Mouse (Mus musculus) intestine, embryonic 16.5 days (tissue): ENCODE measurements around the gene Ceacam18. TPM values are rescaled to one million over a fixed set of nuclear protein-coding genes. Genes with fewer than 3 reads are reported as not detected.
"Not testable (repeated sequence)": the region's sequence is repeated elsewhere in the genome, so short reads cannot be mapped to it uniquely, and the experiment has no call there.

Experiments used
- ATAC-seq: fragments of 200-750 bp; cut with Nextera tagmentation; 2 replicates; pipeline ENCODE4 v1.8.0; 2017; ENCODE audit warnings: moderate TSS enrichment, moderate library complexity
- H3K27ac ChIP-seq: fragments of 300-500 bp; sonication (generic); 2 replicates; pipeline ENCODE4 v1.5.1; 2014; ENCODE audit warnings: mild to moderate bottlenecking, low read length
- H3K27me3 ChIP-seq: fragments of 300-500 bp; sonication (generic); replicated peaks from 2 replicates; pipeline ENCODE4 v1.6.1; 2014; ENCODE audit warnings: low read length, control low read depth, mixed read lengths; ENCODE audit not compliant: control insufficient read depth, insufficient read depth
- H3K36me3 ChIP-seq: fragments of 300-500 bp; sonication (generic); 2 replicates; pipeline ENCODE4 v1.6.1; 2014; ENCODE audit warnings: low read length, control low read depth; ENCODE audit not compliant: control insufficient read depth, insufficient read depth
- H3K4me1 ChIP-seq: fragments of 300-500 bp; sonication (generic); 2 replicates; pipeline ENCODE4 v1.6.1; 2014; ENCODE audit warnings: low read length, control low read depth, mixed read lengths; ENCODE audit not compliant: control insufficient read depth, insufficient read depth
- H3K4me2 ChIP-seq: fragments of 300-500 bp; sonication (generic); 2 replicates; pipeline ENCODE4 v1.6.1; 2014; ENCODE audit warnings: low read depth, low read length, control low read depth
- H3K4me3 ChIP-seq: fragments of 300-500 bp; sonication (generic); 2 replicates; pipeline ENCODE4 v1.5.1; 2014; ENCODE audit warnings: mild to moderate bottlenecking, low read length
- H3K9ac ChIP-seq: fragments of 300-500 bp; sonication (generic); 2 replicates; pipeline ENCODE4 v1.6.1; 2014; ENCODE audit warnings: low read depth, low read length
- H3K9me3 ChIP-seq: fragments of 300-500 bp; sonication (generic); 2 replicates; pipeline ENCODE4 v1.6.1; 2016; ENCODE audit warnings: low read length, control low read depth; ENCODE audit not compliant: control insufficient read depth
- WGBS: fragments of 180-500 bp; shearing (Covaris S2); extraction: QIAGEN DNeasy Blood & Tissue Kit; methylation state at CpG from one replicate; pipeline ENCODE4 v1.1.7; 2014; 5-methylcytosine and 5-hydroxymethylcytosine counted together
- polyA plus RNA-seq: library from polyadenylated mRNA; unstranded; fragments of >200 nt; fragmentation: Nextera tagmentation; extraction: Ambion mirVana; gene quantifications from 2 replicates; pipeline ENCODE4 v1.2.1, GENCODE M21; 2015

Gene Ceacam18
- polyA plus RNA-seq, 1 experiment from 2014 or later = 9.9 TPM

DNA sequence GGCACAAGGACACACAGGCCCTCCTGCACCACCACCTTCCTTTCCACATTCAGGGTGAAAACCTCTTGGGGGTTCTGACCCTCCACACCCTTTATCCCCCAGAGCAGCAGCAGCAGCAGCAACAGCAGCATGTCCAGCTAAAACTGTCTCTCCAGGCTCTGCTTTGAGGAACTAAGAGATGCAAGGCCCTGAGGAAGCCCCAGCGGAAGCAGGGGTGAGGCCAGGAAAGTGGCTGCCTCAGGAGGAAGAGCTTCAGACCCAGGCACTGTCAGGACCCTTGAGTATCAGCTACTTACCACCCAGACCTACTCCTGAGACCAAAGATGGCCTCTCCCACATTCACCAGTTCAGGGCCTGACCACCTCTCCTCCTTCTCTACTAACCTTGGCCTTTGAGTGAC, 25.5 kb downstream of the Ceacam18 start, which contains the start of gene Siglece:
Gene Siglece (minus strand): TSS at position 160 of the 400 bp plus-strand sequence.
- 50% methylated on average over 1 of the region's 1 CpGs for WGBS
- Histone ChIP-seq H3K4me3 (no peak within 1 kb of the TSS), H3K9ac (no peak within 1 kb of the TSS), H3K4me2 (no peak within 1 kb of the TSS), H3K9me3 (no peaks in the 10 kb centered on the region), H3K27me3 (no peaks in the 10 kb centered on the region), H3K4me1 (no peaks in the 10 kb centered on the region), H3K27ac (no peak within 1 kb of the TSS), H3K36me3 (no peaks in the 10 kb centered on the region)
- ATAC-seq = no peak

DNA sequence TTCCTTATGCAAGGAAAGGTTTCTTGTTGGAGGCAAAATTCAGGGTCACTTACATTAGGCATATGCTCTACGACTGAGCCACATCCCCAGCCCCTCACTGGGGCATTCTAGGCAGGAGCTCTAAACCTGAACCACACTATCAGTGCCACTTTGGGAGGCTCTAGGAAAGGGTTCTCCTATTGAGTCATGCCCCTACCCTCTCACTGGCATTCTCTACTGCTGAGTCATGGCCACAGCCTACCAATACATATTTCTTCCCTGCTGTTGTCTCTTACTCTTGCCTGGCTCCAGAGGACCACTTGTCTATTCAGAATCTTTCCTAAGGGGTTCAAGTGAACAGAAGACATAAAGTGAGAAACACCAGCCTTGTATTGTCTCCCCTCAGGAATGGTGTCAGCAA, 28.3 kb downstream of the Ceacam18 start:
- no peak overlapping the region for H3K4me2 ChIP-seq
- no peaks in the 10 kb centered on the region for H3K4me1 ChIP-seq
- H3K9ac ChIP-seq = no peak overlapping the region
- ATAC-seq = no peak
- H3K4me3 ChIP-seq = no peak overlapping the region
- H3K9me3 ChIP-seq = no peaks in the 10 kb centered on the region
- H3K27ac ChIP-seq = no peak overlapping the region
- no peaks in the 10 kb centered on the region for H3K27me3 ChIP-seq
- 88% methylated on average over 1 of the region's 1 CpGs for WGBS
- no peaks in the 10 kb centered on the region for H3K36me3 ChIP-seq

DNA sequence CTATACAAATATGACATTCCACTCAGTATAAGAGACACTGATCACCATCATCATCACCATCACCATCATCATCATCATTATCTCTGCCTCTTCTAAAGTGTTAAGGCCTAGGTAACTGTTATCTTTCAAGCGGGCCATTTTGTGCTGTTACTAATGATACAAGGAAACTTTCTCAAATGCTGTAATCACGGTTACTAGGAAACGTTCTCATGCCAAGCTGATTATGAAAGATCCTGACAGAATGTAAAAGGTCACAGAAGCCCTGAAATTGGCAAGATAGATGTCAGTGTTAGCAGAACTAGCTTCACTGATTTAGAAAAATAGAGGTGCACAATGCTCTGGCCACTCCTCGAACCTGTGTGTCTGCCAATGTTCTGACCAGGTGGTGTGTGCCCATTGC, 32.7 kb downstream of the Ceacam18 start:
- WGBS = 80% methylated on average over 4 of the region's 4 CpGs
- H3K9ac ChIP-seq, H3K36me3 ChIP-seq, ATAC-seq, H3K4me3 ChIP-seq, H3K27ac ChIP-seq, H3K4me2 ChIP-seq, H3K9me3 ChIP-seq, H3K4me1 ChIP-seq, H3K27me3 ChIP-seq: not testable (repeated sequence)

- Histone ChIP-seq H3K4me2 (no peak overlapping the region), H3K27ac (no peak overlapping the region), H3K36me3 (no peaks in the 10 kb centered on the region), H3K4me1 (peaks cover 8% of the 10 kb centered on the region), H3K27me3 (no peaks in the 10 kb centered on the region), H3K9me3 (no peaks in the 10 kb centered on the region), H3K4me3 (no peak overlapping the region), H3K9ac (no peak overlapping the region)
- 23% methylated on average over 3 of the region's 3 CpGs for WGBS
- no peak for ATAC-seq
These were observed 34.1 kb downstream of the Ceacam18 start for GRCm38 (mm10) chr7:43668582-43668981.

- peak overlapping the region; percentile 55; the same call in 1 of the 2 replicates for H3K27ac ChIP-seq
- no peaks in the 10 kb centered on the region for H3K27me3 ChIP-seq
- H3K9ac ChIP-seq = peak overlapping the region; percentile 82
- peaks cover 14% of the 10 kb centered on the region for H3K36me3 ChIP-seq
- WGBS = 66% methylated on average over 11 of the region's 11 CpGs
- peaks cover under 1% of the 10 kb centered on the region; the same call in 1 of the 2 replicates for H3K9me3 ChIP-seq
- peak; percentile 36 for ATAC-seq
- peak overlapping the region; percentile 60 for H3K4me2 ChIP-seq
- peak overlapping the region; percentile 78 for H3K4me3 ChIP-seq
- H3K4me1 ChIP-seq = peaks cover 8% of the 10 kb centered on the region
These were observed 36.7 kb downstream of the Ceacam18 start for GRCm38 (mm10) chr7:43671064-43671808.

GRCm38 (mm10) chr7:43671809-43672580, 37.5 kb downstream of the Ceacam18 start, which contains the start of gene Ctu1:
TSS of gene Ctu1 (plus strand) at chr7:43672016.
- Histone ChIP-seq H3K4me2 (peak within 1 kb of the TSS; percentile 69), H3K4me3 (peak within 1 kb of the TSS; percentile 78), H3K9ac (peak within 1 kb of the TSS; percentile 82), H3K27ac (peak within 1 kb of the TSS; percentile 68), H3K27me3 (no peaks in the 10 kb centered on the region), H3K9me3 (peaks cover 7% of the 10 kb centered on the region; the same call in 1 of the 2 replicates), H3K36me3 (peaks cover 21% of the 10 kb centered on the region), H3K4me1 (peaks cover 8% of the 10 kb centered on the region)
- peak; percentile 94 for ATAC-seq
- WGBS = 1% methylated on average over 26 of the region's 26 CpGs

- H3K9ac ChIP-seq = peak overlapping the region; percentile 82
- H3K4me3 ChIP-seq = peak overlapping the region; percentile 78
- no peaks in the 10 kb centered on the region for H3K27me3 ChIP-seq
- 7% methylated on average over 10 of the region's 10 CpGs for whole genome bisulfite sequencing
- H3K36me3 ChIP-seq = peaks cover 28% of the 10 kb centered on the region
- H3K4me2 ChIP-seq = peak overlapping the region; percentile 69
- no peak for ATAC-seq
- no peak overlapping the region for H3K27ac ChIP-seq
- H3K9me3 ChIP-seq = peaks cover 7% of the 10 kb centered on the region; the same call in 1 of the 2 replicates
- peaks cover 8% of the 10 kb centered on the region for H3K4me1 ChIP-seq
These were observed 38.2 kb downstream of the Ceacam18 start for GRCm38 (mm10) chr7:43672581-43673260.

- peaks cover 7% of the 10 kb centered on the region; the same call in 1 of the 2 replicates for H3K9me3 ChIP-seq
- no peak overlapping the region for H3K4me2 ChIP-seq
- no peak overlapping the region for H3K9ac ChIP-seq
- WGBS = 92% methylated on average over 32 of the region's 32 CpGs
- H3K4me3 ChIP-seq = no peak overlapping the region
- no peak overlapping the region for H3K27ac ChIP-seq
- ATAC-seq = no peak
- H3K27me3 ChIP-seq = no peaks in the 10 kb centered on the region
- peaks cover 8% of the 10 kb centered on the region for H3K4me1 ChIP-seq
- H3K36me3 ChIP-seq = peaks cover 32% of the 10 kb centered on the region
These were observed 40.6 kb downstream of the Ceacam18 start for GRCm38 (mm10) chr7:43675091-43675490.

- no peak for ATAC-seq
- H3K27ac ChIP-seq = no peak overlapping the region
- peaks cover 7% of the 10 kb centered on the region; the same call in 1 of the 2 replicates for H3K9me3 ChIP-seq
- H3K4me2 ChIP-seq = no peak overlapping the region
- H3K4me3 ChIP-seq = no peak overlapping the region
- no peak overlapping the region for H3K9ac ChIP-seq
- H3K4me1 ChIP-seq = no peaks in the 10 kb centered on the region
- H3K27me3 ChIP-seq = no peaks in the 10 kb centered on the region
- peaks cover 32% of the 10 kb centered on the region for H3K36me3 ChIP-seq
These were observed 44.0 kb downstream of the Ceacam18 start for GRCm38 (mm10) chr7:43678517-43678916.
